Mouse (Mus musculus) myocyte (in vitro differentiated cells): Measurements from ENCODE around the gene Dusp14. TPM values are rescaled to one million over a fixed set of nuclear protein-coding genes. Genes with fewer than 3 reads are reported as not detected.

Experiments
- H3K27me3 ChIP-seq: one replicate; pipeline ENCODE4 v1.6.1; 2011; ENCODE audit not compliant: control insufficient read depth, insufficient read depth, insufficient read length
- H3K36me3 ChIP-seq: one replicate; pipeline ENCODE4 v1.6.1; 2011; ENCODE audit not compliant: control insufficient read depth, insufficient read depth
- H3K4me2 ChIP-seq: one replicate; pipeline ENCODE4 v1.6.1; 2011; ENCODE audit warnings: low read depth, control low read depth
- H3K4me3 ChIP-seq: one replicate; pipeline ENCODE4 v1.5.1; 2011; ENCODE audit warnings: mild to moderate bottlenecking, control low read depth, moderate library complexity
- H3K79me2 ChIP-seq: one replicate; pipeline ENCODE4 v1.6.1; 2011; ENCODE audit not compliant: control insufficient read depth, insufficient read depth
- H3ac ChIP-seq: one replicate; pipeline ENCODE4 v1.6.1; 2011; ENCODE audit not compliant: control insufficient read depth, insufficient read length
- CEBPB ChIP-seq: IDR thresholded peaks from 2 replicates; pipeline ENCODE4 v1.6.1; 2011; ENCODE audit warnings: mild to moderate bottlenecking, moderate library complexity; ENCODE audit not compliant: poor library complexity, insufficient read depth, severe bottlenecking
- E2F4 ChIP-seq: IDR thresholded peaks from one replicate; pipeline ENCODE4 v1.6.1; 2011; ENCODE audit warnings: mild to moderate bottlenecking, control low read depth, moderate library complexity; ENCODE audit not compliant: insufficient read depth
- MAX ChIP-seq: IDR thresholded peaks from one replicate; pipeline ENCODE4 v1.6.1; 2011; ENCODE audit warnings: low read depth, mild to moderate bottlenecking, control low read depth
- MYOD1 ChIP-seq, 3 experiments: IDR thresholded peaks; one replicate each; pipeline ENCODE4 v1.6.1; 2011; ENCODE audit warnings: control low read depth in 2 of 3, low read depth in 2 of 3, mild to moderate bottlenecking in 2 of 3, moderate library complexity in 1 of 3; ENCODE audit not compliant: insufficient read length in 2 of 3, control insufficient read depth in 1 of 3
- MYOG ChIP-seq, 3 experiments: IDR thresholded peaks; one replicate each; pipeline ENCODE4 v1.6.1; 2011; ENCODE audit warnings: control low read depth in 2 of 3, low read depth in 2 of 3, mild to moderate bottlenecking in 2 of 3; ENCODE audit not compliant: insufficient read length in 2 of 3, control insufficient read depth in 1 of 3, insufficient read depth in 1 of 3
- POLR2A ChIP-seq: IDR thresholded peaks from one replicate; pipeline ENCODE4 v1.6.1; 2011; ENCODE audit warnings: low read depth, mild to moderate bottlenecking, control low read depth, moderate library complexity; ENCODE audit not compliant: insufficient read length
- POLR2AphosphoS2 ChIP-seq: IDR thresholded peaks from one replicate; pipeline ENCODE4 v1.6.1; 2011; ENCODE audit warnings: low read depth, control low read depth; ENCODE audit not compliant: insufficient read length
- REST ChIP-seq: IDR thresholded peaks from one replicate; pipeline ENCODE4 v1.6.1; 2011; ENCODE audit warnings: mild to moderate bottlenecking, control low read depth, moderate library complexity; ENCODE audit not compliant: insufficient read depth, insufficient read length
- SRF ChIP-seq: IDR thresholded peaks from one replicate; pipeline ENCODE4 v1.6.1; 2011; ENCODE audit warnings: low read depth; ENCODE audit not compliant: control insufficient read depth, insufficient read length
- TCF12 ChIP-seq: IDR thresholded peaks from one replicate; pipeline ENCODE4 v1.6.1; 2011; ENCODE audit warnings: mild to moderate bottlenecking, control low read depth; ENCODE audit not compliant: poor library complexity, insufficient read depth, severe bottlenecking
- TCF3 ChIP-seq: IDR thresholded peaks from one replicate; pipeline ENCODE4 v1.6.1; 2011; ENCODE audit warnings: low read depth, control low read depth; ENCODE audit not compliant: insufficient read length
- USF1 ChIP-seq: IDR thresholded peaks from one replicate; pipeline ENCODE4 v1.6.1; 2011; ENCODE audit warnings: low read depth, mild to moderate bottlenecking, control low read depth, moderate library complexity
- polyA plus RNA-seq: library from polyadenylated mRNA; unstranded; fragments of >200 nt; fragmentation: generic; extraction: Trizol; gene quantifications from one replicate; pipeline ENCODE4 v1.2.1, GENCODE M21; 2012; ENCODE audit warnings: missing spikeins

Dusp14 gene
- polyA plus RNA-seq, 1 experiment, result 61.1 TPM

DNA sequence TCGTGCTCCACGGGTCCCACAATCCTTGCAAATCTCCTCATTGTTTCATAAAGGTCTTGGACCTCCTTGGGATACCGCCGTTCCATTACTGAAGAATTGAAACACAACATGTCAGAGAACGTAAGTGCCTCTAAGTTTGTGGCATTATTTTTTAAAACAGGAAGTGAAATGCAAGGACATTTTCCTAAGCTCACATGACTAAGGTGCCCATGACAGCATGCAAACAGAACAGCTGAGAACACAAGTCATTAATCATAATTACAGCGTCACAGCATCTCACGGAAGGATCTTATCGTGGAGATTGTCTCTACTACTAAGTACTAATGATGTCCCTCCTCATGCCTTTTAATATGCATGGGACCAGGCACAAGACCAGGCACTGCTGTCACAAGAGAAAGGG, 21.5 kb upstream of the Dusp14 start:
- H3K36me3 ChIP-seq, result peaks cover 45% of the 10 kb centered on the region

GRCm38 (mm10) chr11:84081901-84082300, 12.8 kb upstream of the Dusp14 start:
- TF ChIP-seq POLR2A (no peak), TCF12 (no peak), MYOD1 (IDR thresholded peaks at IDR 0.05; ENCODE audit: control insufficient read depth in 1 of 3, insufficient read length in 2 of 3, low read depth in 2 of 3) (no peak), TCF3 (no peak), USF1 (no peak), REST (no peak), MAX (no peak), MYOG (IDR thresholded peaks at IDR 0.05; ENCODE audit: control insufficient read depth in 1 of 3, insufficient read depth in 1 of 3, insufficient read length in 2 of 3, low read depth in 2 of 3) (no peak), POLR2AphosphoS2 (no peak), E2F4 (no peak)
- Histone ChIP-seq H3K4me3 (no peak overlapping the region), H3K79me2 (no peaks in the 10 kb centered on the region), H3K27me3 (no peaks in the 10 kb centered on the region), H3K36me3 (peaks cover 10% of the 10 kb centered on the region), H3ac (no peak overlapping the region), H3K4me2 (no peak overlapping the region)

More for the DNA sequence above, 21.5 kb upstream of the Dusp14 start:
- no peak overlapping the region for H3ac ChIP-seq
- TF ChIP-seq SRF (no peak), TCF12 (no peak), POLR2A (no peak), TCF3 (no peak), MYOG (IDR thresholded peaks at IDR 0.05; ENCODE audit: control insufficient read depth in 1 of 3, insufficient read depth in 1 of 3, insufficient read length in 2 of 3, low read depth in 2 of 3) (no peak), REST (no peak), MYOD1 (IDR thresholded peaks at IDR 0.05; ENCODE audit: control insufficient read depth in 1 of 3, insufficient read length in 2 of 3, low read depth in 2 of 3) (no peak), E2F4 (no peak)
- H3K79me2 ChIP-seq, result no peaks in the 10 kb centered on the region
- no peak overlapping the region for H3K4me2 ChIP-seq
- H3K27me3 ChIP-seq, result no peaks in the 10 kb centered on the region
- no peak overlapping the region for H3K4me3 ChIP-seq

- H3ac ChIP-seq, result no peak overlapping the region
- no peak overlapping the region for H3K4me3 ChIP-seq
- H3K79me2 ChIP-seq, result no peaks in the 10 kb centered on the region
- TF ChIP-seq REST (no peak), MYOD1 (IDR thresholded peaks at IDR 0.05; ENCODE audit: control insufficient read depth in 1 of 3, insufficient read length in 2 of 3, low read depth in 2 of 3) (peak in 1 of 3 experiments; percentile 67)
- peak overlapping the region; percentile 33 for H3K4me2 ChIP-seq
- H3K36me3 ChIP-seq, result peaks cover 8% of the 10 kb centered on the region
- H3K27me3 ChIP-seq, result no peaks in the 10 kb centered on the region
Measured at GRCm38 (mm10) chr11:84080327-84080726, 11.3 kb upstream of the Dusp14 start.

- no peak overlapping the region for H3K4me3 ChIP-seq
- no peak overlapping the region for H3ac ChIP-seq
- H3K79me2 ChIP-seq, result no peaks in the 10 kb centered on the region
- peak overlapping the region; percentile 33 for H3K4me2 ChIP-seq
- no peaks in the 10 kb centered on the region for H3K27me3 ChIP-seq
- peaks cover 8% of the 10 kb centered on the region for H3K36me3 ChIP-seq
- TF ChIP-seq MYOD1 (IDR thresholded peaks at IDR 0.05; ENCODE audit: control insufficient read depth in 1 of 3, insufficient read length in 2 of 3, low read depth in 2 of 3), result peak in 1 of 3 experiments; percentile 2
- no peak for TF ChIP-seq TCF12
- TF ChIP-seq MYOG (IDR thresholded peaks at IDR 0.05; ENCODE audit: control insufficient read depth in 1 of 3, insufficient read depth in 1 of 3, insufficient read length in 2 of 3, low read depth in 2 of 3), result peak in 1 of 3 experiments; percentile 8
- TF ChIP-seq POLR2AphosphoS2, result peak; percentile 22
Measured at GRCm38 (mm10) chr11:84079887-84080286, 10.8 kb upstream of the Dusp14 start.

DNA sequence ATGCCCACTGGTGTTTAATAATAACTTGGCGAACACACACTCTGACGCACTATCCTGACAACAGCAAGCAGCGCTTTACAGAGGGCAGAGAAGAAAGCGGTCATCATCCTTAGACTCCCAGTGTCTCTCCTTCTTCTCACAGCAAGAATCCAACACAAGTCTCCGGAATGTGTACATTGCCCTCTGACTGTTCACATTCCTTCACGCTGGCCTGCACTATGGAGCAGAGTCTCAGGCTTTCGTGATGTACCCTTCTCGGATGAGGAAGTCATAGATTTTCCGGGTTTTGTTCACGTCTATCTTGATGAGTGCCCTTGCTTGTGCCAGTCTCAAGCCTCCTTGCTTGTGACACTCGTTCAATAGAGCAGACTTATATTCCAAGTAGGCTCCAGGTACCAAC, 10.3 kb upstream of the Dusp14 start:
- Histone ChIP-seq H3K36me3 (peaks cover 8% of the 10 kb centered on the region), H3K27me3 (no peaks in the 10 kb centered on the region), H3K4me3 (no peak overlapping the region), H3ac (no peak overlapping the region), H3K79me2 (no peaks in the 10 kb centered on the region), H3K4me2 (peak overlapping the region; percentile 48)
- TF ChIP-seq USF1, result no peak
- no peak for TF ChIP-seq POLR2A
- TF ChIP-seq E2F4, result no peak
- TF ChIP-seq REST, result no peak
- TF ChIP-seq TCF12, result no peak
- TF ChIP-seq CEBPB, result no peak
- TF ChIP-seq POLR2AphosphoS2, result no peak
- TF ChIP-seq SRF, result no peak
- no peak for TF ChIP-seq MAX
- no peak for TF ChIP-seq TCF3
- no peak for TF ChIP-seq MYOG (IDR thresholded peaks at IDR 0.05; ENCODE audit: control insufficient read depth in 1 of 3, insufficient read depth in 1 of 3, insufficient read length in 2 of 3, low read depth in 2 of 3)
- TF ChIP-seq MYOD1 (IDR thresholded peaks at IDR 0.05; ENCODE audit: control insufficient read depth in 1 of 3, insufficient read length in 2 of 3, low read depth in 2 of 3), result no peak
